Mouse (Mus musculus) E14TG2a.4 (cell line): Measurements from ENCODE around the gene Cox5b.

Experiments
- CTCF ChIP-seq: conservative IDR thresholded peaks from 2 replicates; pipeline ENCODE4 v1.5.1; 2014; ENCODE audit warnings: low read length
- POU5F1 ChIP-seq: IDR thresholded peaks from 2 replicates; pipeline ENCODE4 v1.6.1; 2014; ENCODE audit warnings: low read length, borderline replicate concordance

- TF ChIP-seq CTCF (no peak), POU5F1 (no peak)
These were observed 18.4 kb upstream of the Cox5b start for GRCm38 (mm10) chr1:36672648-36673350.
